Mouse (Mus musculus): ENCODE results near the gene Ppp1r10.

Gene Ppp1r10

GRCm38 (mm10) chr17:35916297-35917142 is at the start of gene Ppp1r10, which contains the start of gene Mrps18b:
TSS of gene Ppp1r10 (plus strand) at chr17:35916434.
TSS of gene Mrps18b (minus strand) at chr17:35916389.
- in situ Hi-C loops (cut with MboI; ENCODE audit: low pct_unique_long_range_greater_than_20kb in 1 of 2, low sequenced_read_pairs in 2 of 2, unreplicated experiment in 1 of 2) = no loop called here

GRCm38 (mm10) chr17:35866911-35867890 is 49.0 kb upstream of the Ppp1r10 start:
- in situ Hi-C loops (cut with MboI; ENCODE audit: low pct_unique_long_range_greater_than_20kb in 1 of 2, low sequenced_read_pairs in 2 of 2, unreplicated experiment in 1 of 2) = loop anchor here in 1 of 2 experiments (5.0 kb wide), 1 partner anchor 40 kb away; no protein-coding TSS in a partner anchor

DNA sequence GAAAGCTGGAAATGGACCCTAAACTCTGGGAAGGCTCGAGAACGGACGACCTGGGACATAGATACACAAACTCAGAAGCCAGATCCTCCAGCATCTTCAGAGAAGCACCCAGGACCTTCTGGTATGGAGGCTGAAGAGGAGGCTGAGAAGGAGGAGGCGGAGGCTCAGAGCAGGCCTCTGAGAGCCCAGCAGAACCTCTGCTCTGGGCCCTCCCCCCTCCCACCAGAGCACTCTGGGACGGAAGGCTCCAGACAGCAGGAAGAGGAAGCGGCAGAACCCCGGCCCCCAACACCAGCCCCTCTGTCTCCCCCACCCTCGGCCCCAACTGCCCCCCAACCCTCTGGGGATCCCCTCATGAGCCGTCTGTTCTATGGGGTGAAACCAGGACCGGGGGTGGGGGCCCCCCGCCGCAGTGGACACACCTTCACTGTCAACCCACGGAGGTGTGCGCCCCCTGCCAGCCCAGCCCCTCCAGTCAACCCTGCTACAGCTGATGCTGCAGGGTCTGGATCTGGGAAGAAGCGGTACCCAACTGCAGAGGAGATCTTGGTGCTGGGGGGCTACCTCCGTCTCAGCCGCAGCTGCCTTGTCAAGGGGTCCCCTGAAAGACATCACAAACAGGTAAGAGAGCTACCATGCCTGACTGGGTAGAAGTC is 47.9 kb upstream of the Ppp1r10 start:
- in situ Hi-C loops (cut with MboI; ENCODE audit: low pct_unique_long_range_greater_than_20kb in 1 of 2, low sequenced_read_pairs in 2 of 2, unreplicated experiment in 1 of 2) = loop anchor here in 1 of 2 experiments (5.0 kb wide), 1 partner anchor 41 kb away; no protein-coding TSS in a partner anchor

DNA sequence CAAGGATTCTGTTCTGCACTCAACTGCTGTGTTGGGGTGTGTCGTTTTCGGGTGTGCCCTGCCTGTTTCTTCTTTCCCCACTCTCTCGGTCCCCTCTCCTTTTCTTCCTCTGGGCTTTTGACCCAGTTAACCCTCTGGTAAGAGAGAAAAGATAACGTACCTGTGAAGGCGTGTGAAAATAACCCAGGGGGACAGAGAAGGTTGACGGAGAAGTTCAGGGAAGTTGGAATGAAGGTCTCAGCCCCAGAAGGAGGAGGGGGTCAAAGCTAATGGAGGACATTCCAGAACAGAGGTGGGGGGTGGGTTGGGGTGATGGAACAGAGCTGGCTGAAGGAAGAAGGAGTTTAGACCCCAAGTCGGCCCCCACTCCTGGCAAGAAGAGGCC is 47.3 kb upstream of the Ppp1r10 start:
- in situ Hi-C loops (cut with MboI; ENCODE audit: low pct_unique_long_range_greater_than_20kb in 1 of 2, low sequenced_read_pairs in 2 of 2, unreplicated experiment in 1 of 2) = loop anchor here in 1 of 2 experiments (5.0 kb wide), 1 partner anchor 42 kb away; no protein-coding TSS in a partner anchor

DNA sequence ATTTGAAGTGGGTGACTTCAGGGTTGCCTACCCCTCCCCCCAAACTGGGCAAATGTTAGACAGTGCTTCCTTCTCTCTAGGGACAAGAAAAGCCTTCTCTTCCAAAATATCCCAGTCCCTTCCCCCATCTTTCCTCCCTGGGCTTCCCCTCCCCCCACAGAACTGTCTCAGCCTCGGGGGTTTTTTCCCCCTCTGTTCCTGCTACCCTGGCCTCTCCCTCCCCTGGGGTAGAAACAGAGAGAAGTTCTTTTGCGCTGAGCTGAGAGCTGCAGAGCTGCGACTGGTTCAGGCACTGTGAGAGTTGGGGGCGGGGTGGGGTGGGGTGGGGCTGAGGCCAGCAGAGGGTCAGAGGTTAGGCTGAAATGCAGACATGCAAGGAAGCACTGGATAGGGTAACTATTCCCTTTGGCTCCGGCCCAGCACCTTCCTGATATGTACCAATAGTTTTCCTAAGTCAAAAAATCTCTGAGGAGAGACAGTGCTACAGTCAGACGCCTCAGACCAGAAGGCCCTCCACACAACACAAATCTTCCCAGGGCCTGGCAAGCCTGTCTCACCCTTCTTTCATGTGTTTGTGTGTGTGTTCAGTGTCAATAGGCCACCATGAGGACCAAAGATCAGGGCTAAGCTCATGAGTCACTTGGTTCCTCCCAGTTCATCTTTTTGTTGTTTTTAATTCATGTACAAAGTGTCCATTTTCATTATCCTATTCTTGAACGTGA is 46.7 kb upstream of the Ppp1r10 start:
- in situ Hi-C loops (cut with MboI; ENCODE audit: low pct_unique_long_range_greater_than_20kb in 1 of 2, low sequenced_read_pairs in 2 of 2, unreplicated experiment in 1 of 2) = loop anchor here (5.0 kb wide), 1 partner anchor 42 kb away; no protein-coding TSS in a partner anchor

GRCm38 (mm10) chr17:35870151-35870883 is 45.9 kb upstream of the Ppp1r10 start:
- in situ Hi-C loops (cut with MboI; ENCODE audit: low pct_unique_long_range_greater_than_20kb in 1 of 2, low sequenced_read_pairs in 2 of 2, unreplicated experiment in 1 of 2) = loop anchor here in 1 of 2 experiments (5.0 kb wide), 1 partner anchor 43 kb away; no protein-coding TSS in a partner anchor

- in situ Hi-C loops (cut with MboI; ENCODE audit: low pct_unique_long_range_greater_than_20kb in 1 of 2, low sequenced_read_pairs in 2 of 2, unreplicated experiment in 1 of 2) = loop anchor here in 1 of 2 experiments (5.0 kb wide), 1 partner anchor 44 kb away; no protein-coding TSS in a partner anchor
Measured at GRCm38 (mm10) chr17:35870884-35871696, 45.1 kb upstream of the Ppp1r10 start.

GRCm38 (mm10) chr17:35873774-35874519 is 42.3 kb upstream of the Ppp1r10 start:
- in situ Hi-C loops (cut with MboI; ENCODE audit: low pct_unique_long_range_greater_than_20kb in 1 of 2, low sequenced_read_pairs in 2 of 2, unreplicated experiment in 1 of 2) = loop anchor here in 1 of 2 experiments (5.0 kb wide), 1 partner anchor 47 kb away; no protein-coding TSS in a partner anchor

DNA sequence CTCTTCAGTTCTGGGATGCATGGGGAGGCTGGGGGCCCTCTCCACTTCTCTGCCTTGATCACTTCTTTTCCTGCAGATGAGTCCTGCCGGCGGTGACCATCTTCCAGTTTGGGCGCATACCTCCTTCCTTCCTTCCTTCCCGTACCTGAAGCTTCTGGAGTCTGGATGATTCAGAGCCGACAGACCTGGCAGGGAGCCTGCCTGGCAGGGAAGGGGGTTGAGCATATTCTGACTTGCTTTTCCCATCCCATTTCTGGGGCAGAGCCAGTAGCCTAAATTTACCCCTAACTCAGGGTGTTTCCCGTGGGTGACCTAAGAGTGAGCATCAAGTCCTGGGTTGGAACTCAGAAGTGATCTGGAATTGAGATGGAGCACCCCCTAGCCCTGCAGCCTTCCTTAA is 41.5 kb upstream of the Ppp1r10 start:
- in situ Hi-C loops (cut with MboI; ENCODE audit: low pct_unique_long_range_greater_than_20kb in 1 of 2, low sequenced_read_pairs in 2 of 2, unreplicated experiment in 1 of 2) = loop anchor here in 1 of 2 experiments (5.0 kb wide), 1 partner anchor 47 kb away; no protein-coding TSS in a partner anchor

DNA sequence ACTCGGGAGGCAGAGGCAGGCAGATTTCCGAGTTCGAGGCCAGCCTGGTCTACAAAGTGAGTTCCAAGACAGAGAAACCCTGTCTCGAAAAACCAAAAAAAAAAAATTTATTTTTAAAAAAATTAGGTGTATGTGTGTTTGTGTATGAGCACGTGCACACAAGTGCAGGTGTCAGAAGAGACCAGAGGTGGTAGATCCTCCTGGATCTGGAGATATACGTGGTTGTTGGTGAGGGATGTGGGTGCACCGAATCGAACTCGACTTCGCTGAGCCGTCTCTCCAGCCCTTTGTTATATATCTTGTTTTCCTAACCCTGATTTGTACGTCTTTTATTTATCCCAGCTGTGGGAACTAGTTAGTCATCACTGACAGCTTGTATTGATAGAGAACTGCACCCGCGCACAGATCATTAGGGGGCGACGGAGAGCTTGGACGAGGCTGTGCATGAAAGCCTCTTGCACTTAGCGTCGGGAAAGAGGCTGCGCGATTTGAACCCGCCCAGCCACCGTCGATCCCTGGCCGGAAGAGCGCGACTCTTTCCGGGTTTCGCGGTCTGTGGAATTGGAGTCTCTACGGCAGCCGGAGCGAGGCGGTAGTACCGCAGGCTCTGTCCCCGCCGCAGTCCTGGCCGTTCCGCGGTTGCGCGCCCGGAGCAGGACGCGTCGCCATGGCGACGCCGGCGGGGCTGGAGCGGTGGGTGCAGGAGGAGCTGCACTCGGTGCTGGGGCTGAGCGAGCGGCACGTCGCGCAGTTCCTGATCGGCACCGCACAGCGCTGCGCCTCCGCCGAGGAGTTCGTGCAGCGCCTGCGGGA is 36.8 kb upstream of the Ppp1r10 start, which contains the start of gene Dhx16:
TSS of gene Dhx16 (plus strand) at position 575 of the 813 bp plus-strand sequence.
- in situ Hi-C loops (cut with MboI; ENCODE audit: low pct_unique_long_range_greater_than_20kb in 1 of 2, low sequenced_read_pairs in 2 of 2, unreplicated experiment in 1 of 2) = no loop called here

DNA sequence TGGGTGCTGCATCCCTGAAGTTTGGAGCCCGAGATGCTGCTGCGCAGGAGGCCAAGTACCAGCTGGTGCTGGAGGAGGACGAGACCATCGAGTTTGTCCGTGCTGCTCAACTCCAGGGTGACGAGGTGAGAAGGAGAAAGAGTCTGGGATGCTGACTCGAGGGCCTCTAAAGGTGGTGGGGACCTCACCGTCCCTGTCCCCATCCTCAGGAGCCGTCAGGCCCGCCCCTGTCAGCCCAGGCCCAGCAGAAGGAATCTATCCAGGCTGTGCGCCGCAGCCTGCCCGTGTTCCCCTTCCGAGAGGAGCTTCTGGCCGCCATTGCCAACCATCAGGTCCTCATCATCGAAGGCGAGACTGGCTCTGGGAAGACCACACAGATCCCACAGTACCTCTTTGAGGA is 33.3 kb upstream of the Ppp1r10 start:
- in situ Hi-C loops (cut with MboI; ENCODE audit: low pct_unique_long_range_greater_than_20kb in 1 of 2, low sequenced_read_pairs in 2 of 2, unreplicated experiment in 1 of 2) = no loop called here

DNA sequence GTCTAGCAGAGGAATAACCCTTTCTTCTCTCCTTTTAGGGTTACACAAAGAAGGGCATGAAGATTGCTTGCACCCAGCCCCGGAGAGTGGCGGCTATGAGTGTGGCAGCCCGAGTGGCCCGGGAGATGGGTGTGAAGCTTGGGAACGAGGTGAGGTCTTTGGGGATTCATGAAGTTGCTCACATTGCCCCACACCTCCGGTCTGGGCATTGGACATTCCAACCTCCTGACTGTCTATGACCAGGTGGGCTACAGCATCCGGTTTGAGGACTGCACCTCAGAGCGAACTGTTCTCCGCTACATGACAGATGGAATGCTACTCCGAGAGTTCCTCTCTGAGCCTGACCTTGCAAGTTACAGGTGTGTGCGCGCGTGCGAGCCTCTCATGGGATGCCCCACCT is 32.5 kb upstream of the Ppp1r10 start:
- in situ Hi-C loops (cut with MboI; ENCODE audit: low pct_unique_long_range_greater_than_20kb in 1 of 2, low sequenced_read_pairs in 2 of 2, unreplicated experiment in 1 of 2) = no loop called here

- in situ Hi-C loops (cut with MboI; ENCODE audit: low pct_unique_long_range_greater_than_20kb in 1 of 2, low sequenced_read_pairs in 2 of 2, unreplicated experiment in 1 of 2) = no loop called here
Measured at GRCm38 (mm10) chr17:35887725-35888124, 28.5 kb upstream of the Ppp1r10 start.

- in situ Hi-C loops (cut with MboI; ENCODE audit: low pct_unique_long_range_greater_than_20kb in 1 of 2, low sequenced_read_pairs in 2 of 2, unreplicated experiment in 1 of 2) = no loop called here
Measured at GRCm38 (mm10) chr17:35896781-35897643, 19.2 kb upstream of the Ppp1r10 start, which contains the start of gene 2310061I04Rik. TSS of gene 2310061I04Rik (minus strand) at chr17:35897431.
